Mouse (Mus musculus) stomach, embryonic 14.5 days (tissue): ENCODE results near the gene Synrg. TPM values are rescaled to one million over a fixed set of nuclear protein-coding genes. Genes with fewer than 3 reads are reported as not detected.
A peak's percentile ranks its signal among the peaks of the same experiment; 100 is the strongest.

Experiments used
- ATAC-seq: fragments of 200-750 bp; cut with Nextera tagmentation; 2 replicates; pipeline ENCODE4 v1.8.0; 2017; ENCODE audit warnings: low read depth, moderate TSS enrichment; ENCODE audit not compliant: insufficient number of reproducible peaks, insufficient read depth, low FRiP score
- H3K27ac ChIP-seq: fragments of 300-500 bp; sonication (generic); 2 replicates; pipeline ENCODE4 v1.5.1; 2014; ENCODE audit warnings: mild to moderate bottlenecking, low read length, moderate library complexity, mixed read lengths
- H3K27me3 ChIP-seq: fragments of 300-500 bp; sonication (generic); 2 replicates; pipeline ENCODE4 v1.6.1; 2014; ENCODE audit warnings: low read length, control low read depth, mixed read lengths; ENCODE audit not compliant: control insufficient read depth, insufficient read depth
- H3K36me3 ChIP-seq: fragments of 300-500 bp; sonication (generic); 2 replicates; pipeline ENCODE4 v1.6.1; 2014; ENCODE audit warnings: mild to moderate bottlenecking, control low read depth, low read length, moderate library complexity, mixed read lengths; ENCODE audit not compliant: control insufficient read depth, insufficient read depth
- H3K4me1 ChIP-seq: fragments of 300-500 bp; sonication (generic); 2 replicates; pipeline ENCODE4 v1.6.1; 2014; ENCODE audit warnings: low read length, control low read depth, mixed read lengths; ENCODE audit not compliant: control insufficient read depth, insufficient read depth
- H3K4me2 ChIP-seq: fragments of 300-500 bp; sonication (generic); replicated peaks from 2 replicates; pipeline ENCODE4 v1.6.1; 2014; ENCODE audit warnings: low read depth, low read length, control low read depth
- H3K4me3 ChIP-seq: fragments of 300-500 bp; sonication (generic); 2 replicates; pipeline ENCODE4 v1.5.1; 2014; ENCODE audit warnings: low read depth, low read length, control low read depth
- H3K9ac ChIP-seq: fragments of 300-500 bp; sonication (generic); replicated peaks from 2 replicates; pipeline ENCODE4 v1.6.1; 2014; ENCODE audit warnings: low read depth, mild to moderate bottlenecking, control low read depth, low read length, moderate library complexity, mixed read lengths
- H3K9me3 ChIP-seq: fragments of 300-500 bp; sonication (generic); 2 replicates; pipeline ENCODE4 v1.6.1; 2016; ENCODE audit warnings: low read depth, low read length, control low read depth; ENCODE audit not compliant: control insufficient read depth
- WGBS: fragments of 180-500 bp; shearing (Covaris S2); extraction: QIAGEN DNeasy Blood & Tissue Kit; methylation state at CpG from one replicate; pipeline ENCODE4 v1.1.7; 2014; 5-methylcytosine and 5-hydroxymethylcytosine counted together
- polyA plus RNA-seq: library from polyadenylated mRNA; unstranded; fragments of >200 nt; fragmentation: Nextera tagmentation; extraction: Ambion mirVana; gene quantifications from 2 replicates; pipeline ENCODE4 v1.2.1, GENCODE M21; 2014

Gene Synrg
- polyA plus RNA-seq, 1 experiment from 2014 or later, result 15.0 TPM

- Histone ChIP-seq H3K4me3 (no peak overlapping the region), H3K9ac (no peak overlapping the region), H3K9me3 (no peaks in the 10 kb centered on the region), H3K27ac (no peak overlapping the region), H3K4me1 (no peaks in the 10 kb centered on the region), H3K36me3 (no peaks in the 10 kb centered on the region), H3K4me2 (no peak overlapping the region), H3K27me3 (no peaks in the 10 kb centered on the region)
- 93% methylated on average over 2 of the region's 2 CpGs for WGBS
- no peak for ATAC-seq
Observed at GRCm38 (mm10) chr11:84059784-84060183, 95.6 kb downstream of the Synrg start.

- H3K4me3 ChIP-seq, result no peak overlapping the region
- no peaks in the 10 kb centered on the region for H3K4me1 ChIP-seq
- ATAC-seq, result no peak
- H3K27me3 ChIP-seq, result no peaks in the 10 kb centered on the region
- no peak overlapping the region for H3K27ac ChIP-seq
- H3K9me3 ChIP-seq, result no peaks in the 10 kb centered on the region
- H3K9ac ChIP-seq, result no peak overlapping the region
- H3K36me3 ChIP-seq, result no peaks in the 10 kb centered on the region
- 77% methylated on average over 6 of the region's 6 CpGs for WGBS
- H3K4me2 ChIP-seq, result no peak overlapping the region
Observed at GRCm38 (mm10) chr11:84060635-84061034, 96.4 kb downstream of the Synrg start.

GRCm38 (mm10) chr11:84061881-84062280, 97.7 kb downstream of the Synrg start:
- no peak overlapping the region for H3K9ac ChIP-seq
- no peaks in the 10 kb centered on the region for H3K27me3 ChIP-seq
- H3K4me1 ChIP-seq, result 0 out of 2 replicates have a peak, but pooled peaks cover 2% of the 10 kb centered on the region
- H3K4me3 ChIP-seq, result no peak overlapping the region
- H3K27ac ChIP-seq, result no peak overlapping the region
- no peaks in the 10 kb centered on the region for H3K9me3 ChIP-seq
- no peaks in the 10 kb centered on the region for H3K36me3 ChIP-seq
- no peak for ATAC-seq
- WGBS, result 70% methylated on average over 2 of the region's 2 CpGs
- H3K4me2 ChIP-seq, result no peak overlapping the region

GRCm38 (mm10) chr11:84062805-84063204, 98.6 kb downstream of the Synrg start:
- H3K36me3 ChIP-seq, result no peaks in the 10 kb centered on the region
- no peak overlapping the region for H3K27ac ChIP-seq
- H3K4me1 ChIP-seq, result 0 out of 2 replicates have a peak, but pooled peaks cover 6% of the 10 kb centered on the region
- ATAC-seq, result no peak
- no peak overlapping the region for H3K9ac ChIP-seq
- H3K4me3 ChIP-seq, result no peak overlapping the region
- WGBS, result 44% methylated on average over 2 of the region's 2 CpGs
- H3K4me2 ChIP-seq, result no peak overlapping the region
- H3K9me3 ChIP-seq, result no peaks in the 10 kb centered on the region
- H3K27me3 ChIP-seq, result no peaks in the 10 kb centered on the region

- WGBS, result 73% methylated on average over 3 of the region's 3 CpGs
- no peaks in the 10 kb centered on the region for H3K36me3 ChIP-seq
- no peaks in the 10 kb centered on the region for H3K27me3 ChIP-seq
- H3K9me3 ChIP-seq, result no peaks in the 10 kb centered on the region
- H3K27ac ChIP-seq, result no peak overlapping the region
- ATAC-seq, result no peak
- H3K9ac ChIP-seq, result no peak overlapping the region
- no peak overlapping the region for H3K4me2 ChIP-seq
- H3K4me1 ChIP-seq, result 0 out of 2 replicates have a peak, but pooled peaks cover 6% of the 10 kb centered on the region
- H3K4me3 ChIP-seq, result no peak overlapping the region
Observed at GRCm38 (mm10) chr11:84063631-84064209, 99.5 kb downstream of the Synrg start.

GRCm38 (mm10) chr11:84066071-84066481, 101.8 kb downstream of the Synrg start:
- no peak for ATAC-seq
- H3K9ac ChIP-seq, result no peak overlapping the region
- H3K4me3 ChIP-seq, result no peak overlapping the region
- no peaks in the 10 kb centered on the region for H3K9me3 ChIP-seq
- H3K4me2 ChIP-seq, result peak overlapping the region; percentile 69; the same call in 1 of the 2 replicates
- H3K27ac ChIP-seq, result no peak overlapping the region
- no peaks in the 10 kb centered on the region for H3K27me3 ChIP-seq
- H3K4me1 ChIP-seq, result 0 out of 2 replicates have a peak, but pooled peaks cover 6% of the 10 kb centered on the region
- no peaks in the 10 kb centered on the region for H3K36me3 ChIP-seq
- WGBS, result 3% methylated on average over 11 of the region's 11 CpGs

- Histone ChIP-seq H3K27me3 (no peaks in the 10 kb centered on the region), H3K27ac (no peak overlapping the region), H3K4me1 (0 out of 2 replicates have a peak, but pooled peaks cover 6% of the 10 kb centered on the region), H3K4me3 (peak overlapping the region; percentile 56), H3K36me3 (no peaks in the 10 kb centered on the region), H3K4me2 (peak overlapping the region; percentile 69), H3K9me3 (no peaks in the 10 kb centered on the region), H3K9ac (no peak overlapping the region)
- no peak for ATAC-seq
- WGBS, result 9% methylated on average over 18 of the region's 18 CpGs
Observed at GRCm38 (mm10) chr11:84066927-84067645, 102.9 kb downstream of the Synrg start.

- Histone ChIP-seq H3K4me1 (peaks cover 7% of the 10 kb centered on the region), H3K9me3 (no peaks in the 10 kb centered on the region), H3K4me2 (peak overlapping the region; percentile 69), H3K36me3 (no peaks in the 10 kb centered on the region), H3K9ac (peak overlapping the region; percentile 43), H3K27me3 (no peaks in the 10 kb centered on the region), H3K4me3 (peak overlapping the region; percentile 56), H3K27ac (no peak overlapping the region)
- 4% methylated on average over 21 of the region's 21 CpGs for WGBS
- ATAC-seq, result peak; percentile 38; the same call in 1 of the 2 replicates
Observed at GRCm38 (mm10) chr11:84067720-84068190, 103.5 kb downstream of the Synrg start.
